Mouse (Mus musculus) erythroblast, embryonic 14.5 days (primary cell): Measurements from ENCODE around the gene 2010315B03Rik.

Experiments
- GATA1 ChIP-seq: IDR thresholded peaks from 2 replicates; pipeline ENCODE4 v1.6.1; 2012; ENCODE audit warnings: low read length, inconsistent platforms, mixed read lengths
- TAL1 ChIP-seq: IDR thresholded peaks from 3 replicates; pipeline ENCODE4 v1.6.1; 2012; ENCODE audit warnings: low read length, inconsistent platforms, mixed read lengths

DNA sequence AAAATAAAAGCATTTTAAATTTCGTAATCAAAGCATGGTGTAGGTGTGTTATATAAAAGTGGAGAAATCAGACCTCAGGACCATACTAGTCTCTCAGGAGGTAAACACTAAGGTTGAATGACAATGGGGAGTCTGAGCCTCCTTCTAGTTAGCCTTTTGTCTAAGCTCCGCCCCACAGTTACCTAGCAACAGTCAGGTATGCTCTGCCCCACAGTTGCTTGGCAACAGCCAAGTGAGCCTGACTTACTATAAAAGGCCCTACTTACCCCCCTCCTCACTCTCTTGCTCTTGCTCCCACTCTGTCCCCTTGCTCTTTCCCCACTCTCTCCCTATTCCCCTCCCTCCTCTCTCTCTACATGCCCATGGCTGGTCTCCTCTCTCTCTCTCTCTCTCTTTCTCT, 44.6 kb downstream of the 2010315B03Rik start:
- TF ChIP-seq GATA1: no peak
- no peak for TF ChIP-seq TAL1
